Mouse (Mus musculus): Measurements from ENCODE around the gene Zgrf1. TPM values are rescaled to one million over a fixed set of nuclear protein-coding genes. Genes with fewer than 3 reads are reported as not detected.

The Zgrf1 gene
- polyA plus RNA-seq, 1 experiment from 2014 or later: 20.8 TPM

DNA sequence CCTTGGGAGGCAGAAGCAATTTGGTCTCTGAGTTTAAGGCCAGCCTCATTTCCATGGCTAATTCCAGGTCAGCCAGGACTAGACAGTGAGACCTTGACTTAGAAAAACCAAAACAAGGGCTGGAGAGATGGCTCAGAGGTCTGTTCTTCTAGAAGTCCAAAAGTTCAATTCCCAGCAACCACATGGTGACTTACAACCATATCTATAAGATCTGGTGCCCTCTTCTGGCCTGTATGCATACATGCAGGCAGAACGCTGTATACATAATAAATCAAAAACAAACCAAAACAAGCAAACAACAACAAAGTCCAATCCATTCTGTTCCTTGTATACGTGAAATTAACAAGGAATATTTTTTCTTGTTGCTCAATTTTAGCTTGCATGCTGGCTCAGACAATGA lies 54.8 kb downstream of the Zgrf1 start:
- no peak for DNase-seq (ENCODE audit: extremely low spot score, low spot score)
- Histone ChIP-seq H3K4me1 (no peaks in the 10 kb centered on the region), H3K36me3 (replicated peaks) (peaks cover 87% of the 10 kb centered on the region), H3K27ac (no peak overlapping the region), H3K27me3 (ENCODE audit: poor library complexity, severe bottlenecking) (no peaks in the 10 kb centered on the region), H3K9me3 (no peaks in the 10 kb centered on the region), H3K4me3 (no peak overlapping the region)
- 88% methylated on average over 2 of the region's 2 CpGs for WGBS

GRCm38 (mm10) chr3:127625296-127625695 lies 72.0 kb downstream of the Zgrf1 start:
- WGBS: under 1% methylated on average over 36 of the region's 36 CpGs
- peak overlapping the region; percentile 44 for H3K4me3 ChIP-seq
- no peaks in the 10 kb centered on the region for H3K36me3 ChIP-seq (replicated peaks)
- peaks cover 90% of the 10 kb centered on the region for H3K27me3 ChIP-seq (ENCODE audit: poor library complexity, severe bottlenecking)
- peak; percentile 85 for DNase-seq (ENCODE audit: extremely low spot score, low spot score)
- H3K4me1 ChIP-seq: peaks cover 54% of the 10 kb centered on the region
- H3K27ac ChIP-seq: peak overlapping the region; percentile 64
- no peaks in the 10 kb centered on the region for H3K9me3 ChIP-seq

- under 1% methylated on average over 28 of the region's 28 CpGs for WGBS
- no peaks in the 10 kb centered on the region for H3K36me3 ChIP-seq (replicated peaks)
- H3K4me3 ChIP-seq: peak overlapping the region; percentile 44
- peaks cover 95% of the 10 kb centered on the region for H3K27me3 ChIP-seq (ENCODE audit: poor library complexity, severe bottlenecking)
- peaks cover 59% of the 10 kb centered on the region for H3K4me1 ChIP-seq
- H3K27ac ChIP-seq: peak overlapping the region; percentile 64
- H3K9me3 ChIP-seq: no peaks in the 10 kb centered on the region
- DNase-seq (ENCODE audit: extremely low spot score, low spot score): peak; percentile 56
Observed at GRCm38 (mm10) chr3:127625701-127626399, 72.6 kb downstream of the Zgrf1 start.

DNA sequence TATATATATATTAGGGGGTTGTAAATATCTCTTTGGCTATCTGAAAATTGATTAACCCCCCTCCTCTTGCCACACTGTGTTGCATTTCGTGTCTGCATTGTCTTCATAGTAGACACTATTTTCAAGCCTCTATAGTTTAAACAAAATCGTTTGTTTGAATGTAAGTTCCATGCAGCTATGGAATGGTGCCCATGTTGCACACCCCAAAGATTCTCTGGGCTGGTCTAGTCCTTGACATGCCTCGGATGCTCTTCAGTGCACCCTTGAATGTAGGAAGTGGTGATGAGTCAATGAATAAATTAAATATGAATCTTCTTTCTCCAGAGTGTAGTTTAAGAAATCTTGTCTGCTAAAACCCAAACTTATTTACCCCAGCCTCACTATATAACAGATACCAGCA lies 73.2 kb downstream of the Zgrf1 start:
- Histone ChIP-seq H3K27ac (peak overlapping the region; percentile 25; the same call in 1 of the 2 replicates), H3K9me3 (no peaks in the 10 kb centered on the region), H3K27me3 (ENCODE audit: poor library complexity, severe bottlenecking) (peaks cover 100% of the 10 kb centered on the region), H3K36me3 (replicated peaks) (no peaks in the 10 kb centered on the region), H3K4me3 (no peak overlapping the region; the same call in 1 of the 2 replicates), H3K4me1 (peaks cover 66% of the 10 kb centered on the region)
- WGBS: 8% methylated on average over 3 of the region's 3 CpGs
- DNase-seq (ENCODE audit: extremely low spot score, low spot score): no peak

DNA sequence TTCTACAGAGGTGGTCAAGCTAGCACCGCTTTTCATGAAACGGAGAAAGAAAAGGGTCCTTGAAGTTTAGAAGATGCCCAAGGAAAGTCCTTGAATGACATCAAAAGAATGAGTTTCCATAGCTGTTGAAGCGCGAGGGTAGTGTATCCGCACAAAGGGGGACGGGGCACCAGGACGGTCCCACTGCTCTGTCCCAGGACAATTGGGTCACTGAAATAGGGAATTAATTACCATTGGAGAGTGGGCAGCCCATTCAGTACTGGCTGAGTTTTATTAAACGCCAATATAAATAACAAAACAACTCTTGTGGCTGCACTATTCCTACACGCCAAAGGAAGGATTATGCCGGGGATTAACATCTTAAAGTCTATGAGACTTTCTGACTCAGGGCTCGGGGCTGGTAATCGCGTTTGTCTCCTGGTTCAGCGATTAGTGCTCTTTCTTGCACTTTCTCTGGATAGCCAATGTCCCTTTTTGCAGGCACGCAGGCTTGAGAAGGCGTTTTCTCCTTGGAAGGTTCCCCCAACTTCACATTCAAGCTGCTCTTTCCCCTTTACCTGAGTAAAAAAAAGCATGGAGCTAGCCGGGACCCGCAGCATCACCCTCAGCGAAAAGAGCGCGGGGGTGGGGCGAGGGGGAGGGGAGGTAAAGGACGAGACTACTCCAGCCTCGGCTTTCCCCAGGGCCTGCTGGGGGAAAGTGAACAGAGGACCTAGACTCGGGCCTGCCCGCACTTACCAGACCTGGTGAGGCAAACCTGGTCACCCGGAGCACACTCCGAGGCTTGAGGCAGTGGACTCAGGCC lies 74.1 kb downstream of the Zgrf1 start:
- peak; percentile 64 for DNase-seq (ENCODE audit: extremely low spot score, low spot score)
- Histone ChIP-seq H3K4me3 (peak overlapping the region; percentile 38), H3K27ac (peak overlapping the region; percentile 79), H3K36me3 (replicated peaks) (no peaks in the 10 kb centered on the region), H3K27me3 (ENCODE audit: poor library complexity, severe bottlenecking) (peaks cover 100% of the 10 kb centered on the region), H3K4me1 (peaks cover 74% of the 10 kb centered on the region), H3K9me3 (no peaks in the 10 kb centered on the region)
- WGBS: under 1% methylated on average over 28 of the region's 28 CpGs

DNA sequence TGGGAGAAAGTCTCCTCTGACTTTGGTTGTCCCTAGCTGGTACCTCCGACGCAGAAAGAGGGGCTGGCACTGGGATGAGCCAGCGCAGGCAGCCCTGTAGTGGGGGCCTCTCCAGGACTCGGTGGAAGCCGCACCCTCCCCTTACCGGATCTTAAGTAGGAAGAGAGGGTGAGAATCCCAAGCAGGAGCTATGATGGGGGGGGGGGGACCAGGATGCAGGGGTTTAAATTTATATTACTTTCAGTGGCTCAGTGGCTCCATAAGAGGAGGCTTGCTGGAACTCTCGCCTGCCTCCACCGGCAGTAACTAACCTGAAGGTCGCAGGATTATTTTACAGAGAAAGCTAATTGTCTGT lies 74.6 kb downstream of the Zgrf1 start:
- Histone ChIP-seq H3K36me3 (replicated peaks) (no peaks in the 10 kb centered on the region), H3K27ac (peak overlapping the region; percentile 79), H3K9me3 (no peaks in the 10 kb centered on the region), H3K4me1 (peaks cover 80% of the 10 kb centered on the region), H3K27me3 (ENCODE audit: poor library complexity, severe bottlenecking) (peaks cover 100% of the 10 kb centered on the region), H3K4me3 (peak overlapping the region; percentile 38)
- under 1% methylated on average over 9 of the region's 9 CpGs for WGBS
- DNase-seq (ENCODE audit: extremely low spot score, low spot score): no peak

GRCm38 (mm10) chr3:127628311-127629184 lies 75.3 kb downstream of the Zgrf1 start:
- WGBS: under 1% methylated on average over 37 of the region's 37 CpGs

DNA sequence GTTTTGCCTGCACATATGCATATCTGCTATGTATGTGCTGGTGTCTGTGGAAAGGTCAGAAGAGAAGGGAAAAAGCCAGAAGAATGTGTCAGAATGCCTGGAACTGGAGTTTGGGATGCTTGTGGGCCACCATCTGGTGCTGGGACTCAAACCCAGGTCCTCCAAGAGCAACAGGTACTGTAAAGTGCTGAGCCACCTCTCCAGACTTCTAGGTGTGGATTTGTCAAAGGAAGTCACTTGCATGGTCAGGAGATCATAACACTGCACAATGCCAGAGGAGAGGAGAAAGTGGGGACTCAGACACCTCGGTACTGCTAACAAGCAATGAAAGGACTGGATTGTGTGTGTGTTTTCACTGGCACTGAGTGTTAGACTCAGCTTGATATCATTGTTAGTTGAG lies 76.9 kb downstream of the Zgrf1 start:
- Histone ChIP-seq H3K27me3 (ENCODE audit: poor library complexity, severe bottlenecking) (peaks cover 100% of the 10 kb centered on the region), H3K27ac (no peak overlapping the region), H3K4me3 (no peak overlapping the region), H3K36me3 (replicated peaks) (no peaks in the 10 kb centered on the region), H3K4me1 (peaks cover 99% of the 10 kb centered on the region), H3K9me3 (no peaks in the 10 kb centered on the region)
- WGBS: 0% methylated on average over 1 of the region's 1 CpGs
- DNase-seq (ENCODE audit: extremely low spot score, low spot score): no peak

More at GRCm38 (mm10) chr3:127628311-127629184, 75.3 kb downstream of the Zgrf1 start:
- Histone ChIP-seq H3K27me3 (ENCODE audit: poor library complexity, severe bottlenecking) (peaks cover 100% of the 10 kb centered on the region), H3K4me1 (peaks cover 86% of the 10 kb centered on the region), H3K36me3 (replicated peaks) (no peaks in the 10 kb centered on the region), H3K9me3 (no peaks in the 10 kb centered on the region), H3K4me3 (peak overlapping the region; percentile 38), H3K27ac (peak overlapping the region; percentile 79)
- DNase-seq (ENCODE audit: extremely low spot score, low spot score): peak; percentile 55

DNA sequence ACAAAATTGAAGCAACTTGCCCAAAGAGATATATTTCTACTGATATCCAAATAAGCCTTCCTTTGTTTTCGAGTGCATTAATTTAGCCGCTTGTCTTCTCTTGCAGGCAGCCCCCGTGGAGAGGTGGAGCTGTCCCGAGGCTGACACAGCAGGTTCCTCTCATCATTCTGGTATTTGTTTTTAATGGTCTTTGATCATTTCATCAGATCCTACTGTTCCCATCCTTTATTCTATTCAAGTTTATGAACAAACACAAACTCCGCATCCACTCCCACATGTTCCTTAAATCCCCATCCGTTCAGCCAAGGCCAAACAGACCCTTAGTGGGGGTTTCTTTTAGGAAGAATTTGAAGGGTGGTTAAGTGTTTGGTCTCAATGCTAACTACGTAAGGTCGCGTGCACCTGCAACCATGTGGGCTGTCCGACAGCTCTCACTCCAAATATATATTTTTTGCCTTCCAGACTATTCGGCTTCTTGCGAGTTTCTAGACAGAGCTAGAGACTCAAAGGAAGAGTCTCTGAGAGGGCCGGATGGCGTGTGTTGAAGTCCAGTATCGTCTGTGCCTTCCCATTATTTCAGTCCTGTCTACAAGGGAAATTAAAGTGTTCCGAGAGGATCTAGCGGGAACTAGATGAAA lies 77.6 kb downstream of the Zgrf1 start:
- H3K36me3 ChIP-seq (replicated peaks): no peaks in the 10 kb centered on the region
- no peak for DNase-seq (ENCODE audit: extremely low spot score, low spot score)
- H3K4me1 ChIP-seq: peaks cover 93% of the 10 kb centered on the region
- H3K9me3 ChIP-seq: no peaks in the 10 kb centered on the region
- peak overlapping the region; percentile 57; the same call in 1 of the 2 replicates for H3K4me3 ChIP-seq
- peaks cover 100% of the 10 kb centered on the region for H3K27me3 ChIP-seq (ENCODE audit: poor library complexity, severe bottlenecking)
- 2% methylated on average over 17 of the region's 17 CpGs for WGBS
- H3K27ac ChIP-seq: 0 out of 2 replicates have a peak overlapping the region, but pooled peaks have one; percentile 53

- peaks cover 100% of the 10 kb centered on the region for H3K27me3 ChIP-seq (ENCODE audit: poor library complexity, severe bottlenecking)
- DNase-seq (ENCODE audit: extremely low spot score, low spot score): peak; percentile 44
- H3K4me3 ChIP-seq: peak overlapping the region; percentile 57; the same call in 1 of the 2 replicates
- peaks cover 86% of the 10 kb centered on the region for H3K4me1 ChIP-seq
- 0% methylated on average over 10 of the region's 10 CpGs for WGBS
- H3K9me3 ChIP-seq: no peaks in the 10 kb centered on the region
- H3K36me3 ChIP-seq (replicated peaks): no peaks in the 10 kb centered on the region
- H3K27ac ChIP-seq: peak overlapping the region; percentile 53; the same call in 1 of the 2 replicates
Observed at GRCm38 (mm10) chr3:127631582-127631981, 78.3 kb downstream of the Zgrf1 start.

- Histone ChIP-seq H3K27me3 (ENCODE audit: poor library complexity, severe bottlenecking) (peaks cover 100% of the 10 kb centered on the region), H3K4me1 (peaks cover 77% of the 10 kb centered on the region), H3K36me3 (replicated peaks) (no peaks in the 10 kb centered on the region), H3K9me3 (no peaks in the 10 kb centered on the region), H3K4me3 (peak overlapping the region; percentile 57), H3K27ac (peak overlapping the region; percentile 87)
- peak; percentile 90 for DNase-seq (ENCODE audit: extremely low spot score, low spot score)
- under 1% methylated on average over 29 of the region's 32 CpGs for WGBS
Observed at GRCm38 (mm10) chr3:127632531-127632930, 79.2 kb downstream of the Zgrf1 start.

Data from forebrain, embryonic 10.5 days (tissue).